Mouse (Mus musculus) embryonic fibroblast, embryonic 13.5 days (primary cell): ENCODE results near the gene Dgkh.

Experiments
- CTCF ChIP-seq: IDR thresholded peaks from 2 replicates; pipeline ENCODE4 v1.5.1; 2011; ENCODE audit warnings: mild to moderate bottlenecking, control low read depth, low read length, moderate library complexity, borderline replicate concordance; ENCODE audit not compliant: insufficient read depth
- POLR2A ChIP-seq: IDR thresholded peaks from 2 replicates; pipeline ENCODE4 v1.6.1; 2011; ENCODE audit warnings: low read depth, mild to moderate bottlenecking, control low read depth, low read length, moderate library complexity

DNA sequence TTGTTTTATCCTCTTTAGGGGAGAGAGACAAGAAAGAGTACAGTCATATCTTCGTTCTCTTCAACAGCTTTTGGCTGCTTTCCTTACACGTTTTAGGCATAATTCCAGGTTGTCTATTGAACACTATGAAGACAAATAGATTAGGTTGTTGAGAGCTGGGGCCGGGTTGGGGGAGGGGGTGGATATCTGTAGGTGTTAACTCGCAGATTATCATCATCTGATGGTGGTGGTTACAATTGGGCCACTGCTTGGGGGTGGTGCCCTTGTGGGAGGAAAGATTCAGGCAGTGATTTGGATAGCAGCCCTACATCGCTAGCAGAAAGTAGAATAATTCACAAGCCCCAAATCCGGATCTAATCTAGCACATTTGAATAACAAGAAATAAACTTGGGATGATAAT lies 195.0 kb downstream of the Dgkh start:
- TF ChIP-seq POLR2A, result no peak
- no peak for TF ChIP-seq CTCF
